In the genomic region with DNA sequence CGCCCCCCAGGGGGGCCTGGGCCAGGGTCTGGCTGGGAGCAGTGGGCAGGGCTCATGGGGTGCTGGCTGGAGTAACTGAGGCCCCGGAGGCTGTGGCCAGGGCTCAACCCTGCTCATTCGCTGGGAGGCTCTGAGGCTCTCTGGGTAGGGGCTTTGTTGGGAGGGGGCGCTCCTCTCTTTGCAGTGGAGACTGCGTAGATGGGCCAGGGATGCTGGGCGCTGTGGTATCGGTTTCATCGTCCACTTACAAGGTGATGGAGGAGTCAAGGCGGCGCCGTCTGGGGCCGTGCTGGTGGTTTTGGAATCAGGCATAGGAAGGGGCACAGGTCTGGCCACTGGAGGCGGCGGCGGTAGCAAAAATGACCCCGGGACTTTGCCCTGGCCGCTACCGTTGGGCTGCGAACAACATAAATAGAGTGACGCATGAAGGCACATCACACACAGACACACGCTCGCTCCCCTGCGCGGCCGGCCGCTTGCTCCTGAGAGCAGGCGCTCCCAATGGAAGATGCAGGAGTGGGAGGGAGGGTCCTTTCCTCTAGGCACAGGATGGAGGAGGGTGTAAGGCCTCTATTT, we compare ENCODE assay signal across 12 mouse cellular contexts. TPM values are rescaled to one million over a fixed set of nuclear protein-coding genes. Genes with fewer than 3 reads are reported as not detected.
A peak's percentile ranks its signal among the peaks of the same experiment; 100 is the strongest.
DNase-seq lines count a peak whose midpoint lies in the region; ATAC-seq lines count a peak whose summit lies in the region.
"Had no signal": no experiment of that assay in that cellular context is flagged by ENCODE, and none has a peak within 500 bp of the region (broad histone marks: within the 10 kb centered on the region; RNA-seq: fewer than 3 reads in every experiment).

No protein-coding gene starts in this region.

- peak overlapping the region; percentile 22; the same call in 1 of the 2 replicates for H3K27ac ChIP-seq in heart, embryonic 12.5 days (ENCODE audit: poor library complexity, severe bottlenecking)
- peak overlapping the region; percentile 45 for H3K27ac ChIP-seq in embryonic facial prominence, embryonic 10.5 days (replicated peaks)
- peak overlapping the region; percentile 75 for H3K27ac ChIP-seq in hindbrain, embryonic 13.5 days
- H3K27ac ChIP-seq in midbrain, embryonic 10.5 days (replicated peaks), result no peak overlapping the region; the same call in 1 of the 2 replicates
- H3K27ac ChIP-seq: stomach, embryonic 15.5 days had no signal

- peak overlapping the region; percentile 49 for H3K4me2 ChIP-seq in heart, embryonic 12.5 days
- H3K4me2 ChIP-seq in hindbrain, embryonic 13.5 days, result peak overlapping the region; percentile 44
- H3K4me2 ChIP-seq: stomach, embryonic 15.5 days had no signal

- WGBS in heart, embryonic 12.5 days, result 10% methylated on average over 27 of the region's 27 CpGs
- WGBS in embryonic facial prominence, embryonic 10.5 days, result 4% methylated on average over 27 of the region's 27 CpGs
- 6% methylated on average over 27 of the region's 27 CpGs for WGBS in hindbrain, embryonic 13.5 days
- 2% methylated on average over 27 of the region's 27 CpGs for WGBS in midbrain, embryonic 10.5 days

- H3K36me3 ChIP-seq in heart, embryonic 12.5 days, result no peaks in the 10 kb centered on the region
- no peaks in the 10 kb centered on the region for H3K36me3 ChIP-seq in embryonic facial prominence, embryonic 10.5 days (replicated peaks)
- H3K36me3 ChIP-seq in hindbrain, embryonic 13.5 days, result peaks cover 15% of the 10 kb centered on the region; the same call in 1 of the 2 replicates
- no peaks in the 10 kb centered on the region for H3K36me3 ChIP-seq in midbrain, embryonic 10.5 days

- intact Hi-C loops in heart, postnatal 14 days (cut with DNase I), result no loop called here

- peaks cover 60% of the 10 kb centered on the region for H3K4me1 ChIP-seq in heart, embryonic 12.5 days (replicated peaks)
- H3K4me1 ChIP-seq in embryonic facial prominence, embryonic 10.5 days, result peaks cover 59% of the 10 kb centered on the region
- peaks cover 50% of the 10 kb centered on the region for H3K4me1 ChIP-seq in hindbrain, embryonic 13.5 days (replicated peaks)
- peaks cover 47% of the 10 kb centered on the region for H3K4me1 ChIP-seq in midbrain, embryonic 10.5 days

- H3K4me3 ChIP-seq in heart, embryonic 12.5 days, result peak overlapping the region; percentile 16
- peak overlapping the region; percentile 42 for H3K4me3 ChIP-seq in embryonic facial prominence, embryonic 10.5 days
- peak overlapping the region; percentile 20 for H3K4me3 ChIP-seq in hindbrain, embryonic 13.5 days
- peak overlapping the region; percentile 32 for H3K4me3 ChIP-seq in midbrain, embryonic 10.5 days
- H3K4me3 ChIP-seq: stomach, embryonic 15.5 days had no signal

- no peak for DNase-seq in heart, postnatal 14 days
- peak; percentile 61 for DNase-seq in embryonic facial prominence, embryonic 10.5 days (ENCODE audit: low spot score)
- DNase-seq in midbrain, embryonic 10.5 days (ENCODE audit: low spot score), result no peak
- DNase-seq in urinary bladder, postnatal 4 days (ENCODE audit: low spot score in 2 of 2), result no peak
- DNase-seq in adrenal gland, adult 2 months, result no peak
- no peak for DNase-seq in cerebellum, postnatal 36 days
- DNase-seq: adrenal gland, adult 8-10 months had no signal

- peak overlapping the region; percentile 33; the same call in 1 of the 2 replicates for H3K9ac ChIP-seq in heart, embryonic 12.5 days
- peak overlapping the region; percentile 53; the same call in 1 of the 2 replicates for H3K9ac ChIP-seq in hindbrain, embryonic 13.5 days
- H3K9ac ChIP-seq: stomach, embryonic 15.5 days had no signal

- ATAC-seq in heart, embryonic 12.5 days (ENCODE audit: insufficient number of reproducible peaks, low FRiP score), result no peak
- no peak for ATAC-seq in hindbrain, embryonic 13.5 days (ENCODE audit: low FRiP score)
- ATAC-seq: CD4-positive, CD25-positive, alpha-beta regulatory T cell, adult 4 months had no signal

- peaks cover 71% of the 10 kb centered on the region for H3K27me3 ChIP-seq in heart, embryonic 12.5 days (replicated peaks)
- H3K27me3 ChIP-seq in embryonic facial prominence, embryonic 10.5 days (replicated peaks; ENCODE audit: low read depth, poor library complexity, severe bottlenecking), result peaks cover 100% of the 10 kb centered on the region
- H3K27me3 ChIP-seq in hindbrain, embryonic 13.5 days, result peaks cover 75% of the 10 kb centered on the region
- peaks cover 100% of the 10 kb centered on the region for H3K27me3 ChIP-seq in midbrain, embryonic 10.5 days (ENCODE audit: low read depth, poor library complexity, severe bottlenecking)

- no peaks in the 10 kb centered on the region for H3K9me3 ChIP-seq in heart, embryonic 12.5 days (replicated peaks)
- no peaks in the 10 kb centered on the region for H3K9me3 ChIP-seq in embryonic facial prominence, embryonic 10.5 days
- no peaks in the 10 kb centered on the region for H3K9me3 ChIP-seq in hindbrain, embryonic 13.5 days
- no peaks in the 10 kb centered on the region for H3K9me3 ChIP-seq in midbrain, embryonic 10.5 days (replicated peaks)
- H3K9me3 ChIP-seq: stomach, embryonic 15.5 days had no signal

RNA-seq across cellular contexts. Expression of a gene that starts 6.8 kb away (rescaled TPM):
- 5.4 and 6.9 TPM in 2 replicates for polyA plus RNA-seq in heart, embryonic 12.5 days (2016; fragmentation: Nextera tagmentation; extraction: Ambion mirVana)
- total RNA-seq in heart, postnatal 14 days (2021), result under 1 TPM; 0.54 to 0.69 TPM
- polyA plus RNA-seq in embryonic facial prominence, embryonic 10.5 days (2016; fragmentation: Nextera tagmentation; extraction: Ambion mirVana), result 1.6 and 3.6 TPM in 2 replicates
- polyA plus RNA-seq in hindbrain, embryonic 13.5 days (2015; fragmentation: Nextera tagmentation; extraction: Ambion mirVana), result 1.0 and 2.3 TPM in 2 replicates
- 1.1 and 1.4 TPM in 2 replicates for polyA plus RNA-seq in midbrain, embryonic 10.5 days (2016; fragmentation: Nextera tagmentation; extraction: Ambion mirVana)
- total RNA-seq in adrenal gland, adult 2 months (2021), result under 1 TPM in 1 of 2 experiments, not detected in 1; 0.59 TPM
- polyA plus RNA-seq in adrenal gland, adult 2 months (2012; rRNA removed), result 0.26 and 0.76 TPM in 2 replicates
- total RNA-seq: left cerebral cortex, postnatal 36 days had no signal

RNA-seq across cellular contexts. Expression of a gene that starts 14.7 kb away (rescaled TPM):
- polyA plus RNA-seq in heart, embryonic 12.5 days (2016; fragmentation: Nextera tagmentation; extraction: Ambion mirVana), result 18.1 and 19.7 TPM in 2 replicates
- total RNA-seq in heart, postnatal 14 days (2021), result 1 to 10 TPM; 5.8 to 6.7 TPM
- polyA plus RNA-seq in embryonic facial prominence, embryonic 10.5 days (2016; fragmentation: Nextera tagmentation; extraction: Ambion mirVana), result 4.3 and 5.5 TPM in 2 replicates
- polyA plus RNA-seq in hindbrain, embryonic 13.5 days (2015; fragmentation: Nextera tagmentation; extraction: Ambion mirVana), result 3.9 and 4.2 TPM in 2 replicates
- 4.8 and 5.8 TPM in 2 replicates for polyA plus RNA-seq in midbrain, embryonic 10.5 days (2016; fragmentation: Nextera tagmentation; extraction: Ambion mirVana)
- 1 to 10 TPM; 2.7 to 4.4 TPM for total RNA-seq in adrenal gland, adult 2 months (2021)
- 8.2 and 10.9 TPM in 2 replicates for polyA plus RNA-seq in adrenal gland, adult 2 months (2012; rRNA removed)

RNA-seq across cellular contexts. Expression of a gene that starts 28.3 kb away (rescaled TPM):
- 20.9 and 21.3 TPM in 2 replicates for polyA plus RNA-seq in heart, embryonic 12.5 days (2016; fragmentation: Nextera tagmentation; extraction: Ambion mirVana)
- 10 to 100 TPM; 35.6 to 40.5 TPM for total RNA-seq in heart, postnatal 14 days (2021)
- 30.4 and 30.8 TPM in 2 replicates for polyA plus RNA-seq in embryonic facial prominence, embryonic 10.5 days (2016; fragmentation: Nextera tagmentation; extraction: Ambion mirVana)
- 13.7 and 14.4 TPM in 2 replicates for polyA plus RNA-seq in hindbrain, embryonic 13.5 days (2015; fragmentation: Nextera tagmentation; extraction: Ambion mirVana)
- 24.8 and 26.3 TPM in 2 replicates for polyA plus RNA-seq in midbrain, embryonic 10.5 days (2016; fragmentation: Nextera tagmentation; extraction: Ambion mirVana)
- 10 to 100 TPM; 78.4 to 80.7 TPM for total RNA-seq in adrenal gland, adult 2 months (2021)
- polyA plus RNA-seq in adrenal gland, adult 2 months (2012; rRNA removed), result 98.7 and 120 TPM in 2 replicates

RNA-seq across cellular contexts. Expression of a gene that starts 29.9 kb away (rescaled TPM):
- 46.2 and 49.5 TPM in 2 replicates for polyA plus RNA-seq in heart, embryonic 12.5 days (2016; fragmentation: Nextera tagmentation; extraction: Ambion mirVana)
- total RNA-seq in heart, postnatal 14 days (2021), result 10 to 100 TPM; 32.5 to 35.2 TPM
- polyA plus RNA-seq in embryonic facial prominence, embryonic 10.5 days (2016; fragmentation: Nextera tagmentation; extraction: Ambion mirVana), result 69.1 and 71.2 TPM in 2 replicates
- 51.9 and 60.3 TPM in 2 replicates for polyA plus RNA-seq in hindbrain, embryonic 13.5 days (2015; fragmentation: Nextera tagmentation; extraction: Ambion mirVana)
- polyA plus RNA-seq in midbrain, embryonic 10.5 days (2016; fragmentation: Nextera tagmentation; extraction: Ambion mirVana), result 56.4 and 58.1 TPM in 2 replicates
- total RNA-seq in adrenal gland, adult 2 months (2021), result 10 to 100 TPM; 57.0 to 68.5 TPM
- polyA plus RNA-seq in adrenal gland, adult 2 months (2012; rRNA removed), result 150 and 160 TPM in 2 replicates

RNA-seq across cellular contexts. Expression of a gene that starts 53.3 kb away (rescaled TPM):
- polyA plus RNA-seq in heart, embryonic 12.5 days (2016; fragmentation: Nextera tagmentation; extraction: Ambion mirVana), result 63.4 and 68.1 TPM in 2 replicates
- 10 to 100 TPM; 26.2 to 29.4 TPM for total RNA-seq in heart, postnatal 14 days (2021)
- 140 and 148 TPM in 2 replicates for polyA plus RNA-seq in embryonic facial prominence, embryonic 10.5 days (2016; fragmentation: Nextera tagmentation; extraction: Ambion mirVana)
- 26.1 and 32.2 TPM in 2 replicates for polyA plus RNA-seq in hindbrain, embryonic 13.5 days (2015; fragmentation: Nextera tagmentation; extraction: Ambion mirVana)
- 63.6 and 78.2 TPM in 2 replicates for polyA plus RNA-seq in midbrain, embryonic 10.5 days (2016; fragmentation: Nextera tagmentation; extraction: Ambion mirVana)
- 10 to 100 TPM; 24.9 to 34.8 TPM for total RNA-seq in adrenal gland, adult 2 months (2021)
- 13.7 and 27.0 TPM in 2 replicates for polyA plus RNA-seq in adrenal gland, adult 2 months (2012; rRNA removed)
